Mouse (Mus musculus): ENCODE results near the gene Nxph3. TPM values are rescaled to one million over a fixed set of nuclear protein-coding genes. Genes with fewer than 3 reads are reported as not detected.

Gene Nxph3
- polyA plus RNA-seq, 1 experiment from 2014 or later, result 0.51 TPM

DNA sequence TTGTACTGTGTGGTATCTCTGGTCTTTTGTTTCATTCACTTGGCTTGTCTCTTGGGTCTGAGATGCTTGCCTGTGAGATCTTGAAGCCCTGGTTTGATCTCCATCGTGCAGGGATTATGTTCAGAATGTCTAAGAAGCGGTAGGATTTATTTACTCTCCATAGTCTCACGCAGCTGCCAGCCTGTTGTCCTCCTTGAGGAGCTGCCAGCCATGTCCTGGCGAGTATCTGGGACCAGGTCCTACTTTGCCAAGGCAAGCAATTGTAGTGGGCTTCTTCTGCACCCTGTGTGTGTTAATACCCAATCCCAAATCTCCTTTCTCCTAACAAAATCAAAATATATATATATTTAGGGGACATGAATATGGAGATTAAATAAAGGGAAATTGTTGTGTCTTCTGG is 21.4 kb downstream of the Nxph3 start:
- H3K36me3 ChIP-seq (ENCODE audit: control insufficient read depth, insufficient read depth, low read length), result peaks cover 47% of the 10 kb centered on the region

DNA sequence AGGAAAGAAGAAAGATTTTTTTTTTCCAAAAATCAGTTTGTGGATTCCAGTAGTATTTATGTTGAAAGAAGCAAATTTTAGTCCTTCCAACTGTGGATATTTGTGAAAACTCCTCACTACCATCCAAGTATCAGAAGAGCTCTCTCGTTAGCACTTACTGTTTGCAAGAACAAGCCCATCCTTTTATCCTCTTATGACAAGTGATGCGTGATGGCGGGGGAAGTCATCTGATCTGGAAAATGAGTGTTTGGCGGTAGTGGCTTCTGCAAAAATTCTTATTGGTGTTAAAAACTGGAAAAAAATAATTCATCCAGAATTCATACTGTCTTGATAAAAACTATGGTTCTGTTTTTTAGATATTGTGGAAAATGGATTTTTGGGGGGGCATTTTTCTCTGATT is 22.1 kb downstream of the Nxph3 start:
- no peak overlapping the region for H3K9ac ChIP-seq (ENCODE audit: low read depth, low read length)
- peaks cover 54% of the 10 kb centered on the region for H3K36me3 ChIP-seq (ENCODE audit: control insufficient read depth, insufficient read depth, low read length)
- H3K27me3 ChIP-seq (ENCODE audit: control insufficient read depth, insufficient read depth, low read length), result no peaks in the 10 kb centered on the region
- no peak overlapping the region for H3K4me3 ChIP-seq (ENCODE audit: low read length)
- ATAC-seq (ENCODE audit: low FRiP score, low TSS enrichment), result no peak
- H3K4me1 ChIP-seq (ENCODE audit: control insufficient read depth, insufficient read depth, low read length), result no peaks in the 10 kb centered on the region
- WGBS, result 83% methylated on average over 4 of the region's 4 CpGs
- no peak overlapping the region for H3K27ac ChIP-seq (ENCODE audit: low read depth, low read length)
- H3K4me2 ChIP-seq (replicated peaks; ENCODE audit: low read depth, low read length), result no peak overlapping the region
- H3K9me3 ChIP-seq (ENCODE audit: control insufficient read depth, low read length), result no peaks in the 10 kb centered on the region

More for the DNA sequence above, 21.4 kb downstream of the Nxph3 start:
- no peak for ATAC-seq (ENCODE audit: low FRiP score, low TSS enrichment)
- H3K4me2 ChIP-seq (replicated peaks; ENCODE audit: low read depth, low read length), result no peak overlapping the region
- no peaks in the 10 kb centered on the region for H3K4me1 ChIP-seq (ENCODE audit: control insufficient read depth, insufficient read depth, low read length)
- no peak overlapping the region for H3K9ac ChIP-seq (ENCODE audit: low read depth, low read length)
- no peaks in the 10 kb centered on the region for H3K27me3 ChIP-seq (ENCODE audit: control insufficient read depth, insufficient read depth, low read length)
- 84% methylated on average over 4 of the region's 4 CpGs for WGBS
- H3K4me3 ChIP-seq (ENCODE audit: low read length), result no peak overlapping the region
- no peak overlapping the region for H3K27ac ChIP-seq (ENCODE audit: low read depth, low read length)
- H3K9me3 ChIP-seq (ENCODE audit: control insufficient read depth, low read length), result no peaks in the 10 kb centered on the region

DNA sequence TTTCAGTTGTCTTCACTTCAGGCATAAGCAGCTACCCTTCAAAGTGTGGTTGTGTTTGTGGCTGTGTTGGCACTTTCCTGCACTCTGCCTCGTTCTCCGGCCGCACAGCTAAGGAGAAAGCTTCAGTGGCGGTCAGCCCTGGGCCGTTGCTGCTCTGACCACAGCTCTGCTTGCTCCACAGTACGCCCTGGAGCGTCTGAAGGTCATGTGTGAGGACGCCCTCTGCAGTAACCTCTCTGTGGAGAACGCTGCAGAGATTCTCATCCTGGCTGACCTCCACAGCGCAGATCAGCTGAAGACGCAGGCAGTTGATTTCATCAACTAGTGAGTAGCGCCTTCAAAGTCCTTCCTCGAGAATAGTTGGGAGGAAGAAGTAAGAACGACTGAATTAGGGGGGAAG is 24.3 kb downstream of the Nxph3 start:
- WGBS, result 78% methylated on average over 14 of the region's 14 CpGs
- Histone ChIP-seq H3K27ac (ENCODE audit: low read depth, low read length) (no peak overlapping the region), H3K4me1 (ENCODE audit: control insufficient read depth, insufficient read depth, low read length) (no peaks in the 10 kb centered on the region), H3K27me3 (ENCODE audit: control insufficient read depth, insufficient read depth, low read length) (no peaks in the 10 kb centered on the region), H3K9me3 (ENCODE audit: control insufficient read depth, low read length) (no peaks in the 10 kb centered on the region), H3K36me3 (ENCODE audit: control insufficient read depth, insufficient read depth, low read length) (peaks cover 70% of the 10 kb centered on the region), H3K4me3 (ENCODE audit: low read length) (no peak overlapping the region), H3K9ac (ENCODE audit: low read depth, low read length) (no peak overlapping the region), H3K4me2 (replicated peaks; ENCODE audit: low read depth, low read length) (no peak overlapping the region)
- ATAC-seq (ENCODE audit: low FRiP score, low TSS enrichment), result no peak

DNA sequence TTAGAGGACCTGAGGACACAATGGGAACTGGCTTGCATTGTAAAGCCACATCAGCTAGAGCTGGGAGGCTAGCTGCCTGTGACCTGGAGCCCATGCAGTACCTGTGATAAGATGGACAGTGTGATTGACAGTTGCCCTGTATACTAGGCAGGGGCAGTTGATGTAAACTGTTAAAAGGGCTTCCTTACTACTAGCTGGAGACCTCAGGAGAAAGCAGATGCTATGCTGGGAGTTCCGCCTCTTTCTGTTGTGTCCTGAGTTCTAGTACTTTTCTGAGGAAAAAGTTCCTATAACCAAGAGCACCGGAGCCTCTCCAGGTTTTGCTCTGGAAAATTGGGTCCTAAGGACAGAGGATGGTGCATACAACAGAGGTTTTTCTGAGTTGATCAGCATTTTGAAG is 27.1 kb downstream of the Nxph3 start:
- Histone ChIP-seq H3K4me1 (ENCODE audit: control insufficient read depth, insufficient read depth, low read length) (no peaks in the 10 kb centered on the region), H3K36me3 (ENCODE audit: control insufficient read depth, insufficient read depth, low read length) (peaks cover 61% of the 10 kb centered on the region), H3K4me2 (replicated peaks; ENCODE audit: low read depth, low read length) (no peak overlapping the region), H3K27ac (ENCODE audit: low read depth, low read length) (no peak overlapping the region), H3K9ac (ENCODE audit: low read depth, low read length) (no peak overlapping the region), H3K9me3 (ENCODE audit: control insufficient read depth, low read length) (no peaks in the 10 kb centered on the region), H3K4me3 (ENCODE audit: low read length) (no peak overlapping the region), H3K27me3 (ENCODE audit: control insufficient read depth, insufficient read depth, low read length) (no peaks in the 10 kb centered on the region)
- ATAC-seq (ENCODE audit: low FRiP score, low TSS enrichment), result no peak
- 96% methylated on average over 2 of the region's 2 CpGs for WGBS

DNA sequence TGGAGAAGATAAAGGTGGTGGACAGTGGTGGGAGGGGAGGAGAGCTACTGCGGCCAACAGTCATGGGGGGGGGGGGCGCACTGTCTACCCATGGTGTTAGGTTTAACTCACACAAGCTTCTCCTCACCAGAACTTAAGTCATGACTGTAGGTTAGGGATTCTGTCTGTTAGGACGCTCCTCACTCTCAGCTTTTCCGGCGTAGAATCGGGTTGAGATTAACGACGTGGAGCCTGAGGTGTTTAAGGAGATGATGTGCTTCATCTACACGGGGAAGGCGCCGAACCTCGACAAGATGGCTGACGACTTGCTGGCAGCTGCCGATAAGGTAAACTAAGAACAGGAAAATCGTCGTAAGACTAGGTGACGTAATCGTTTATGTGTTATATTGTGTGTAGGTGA is 28.7 kb downstream of the Nxph3 start:
- no peak overlapping the region for H3K9ac ChIP-seq (ENCODE audit: low read depth, low read length)
- no peaks in the 10 kb centered on the region for H3K27me3 ChIP-seq (ENCODE audit: control insufficient read depth, insufficient read depth, low read length)
- no peak overlapping the region for H3K4me2 ChIP-seq (replicated peaks; ENCODE audit: low read depth, low read length)
- no peaks in the 10 kb centered on the region for H3K9me3 ChIP-seq (ENCODE audit: control insufficient read depth, low read length)
- H3K4me1 ChIP-seq (ENCODE audit: control insufficient read depth, insufficient read depth, low read length), result no peaks in the 10 kb centered on the region
- H3K27ac ChIP-seq (ENCODE audit: low read depth, low read length), result no peak overlapping the region
- peaks cover 54% of the 10 kb centered on the region for H3K36me3 ChIP-seq (ENCODE audit: control insufficient read depth, insufficient read depth, low read length)
- WGBS, result 76% methylated on average over 18 of the region's 18 CpGs
- ATAC-seq (ENCODE audit: low FRiP score, low TSS enrichment), result no peak
- H3K4me3 ChIP-seq (ENCODE audit: low read length), result no peak overlapping the region

DNA sequence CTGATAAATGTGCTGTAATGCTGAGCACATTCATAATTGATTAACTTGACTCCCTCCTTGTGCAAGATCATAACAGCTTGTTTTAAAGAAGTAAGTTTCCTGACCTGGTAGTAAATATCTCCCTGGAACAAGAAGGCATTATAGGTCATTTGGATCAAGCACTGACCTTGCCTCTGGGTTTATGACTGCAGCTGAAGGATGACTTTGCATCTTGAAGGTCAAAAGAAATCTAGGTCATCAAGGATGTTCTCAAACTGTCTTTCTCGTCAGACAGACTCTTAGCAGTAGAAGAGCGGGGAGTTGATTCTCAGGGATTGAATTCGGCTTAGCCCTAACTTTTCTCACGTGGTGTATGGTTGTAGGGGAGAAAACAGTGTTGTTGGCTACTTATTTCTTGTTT is 33.7 kb downstream of the Nxph3 start:
- peaks cover 32% of the 10 kb centered on the region for H3K36me3 ChIP-seq (ENCODE audit: control insufficient read depth, insufficient read depth, low read length)
- no peaks in the 10 kb centered on the region for H3K9me3 ChIP-seq (ENCODE audit: control insufficient read depth, low read length)
- H3K4me1 ChIP-seq (ENCODE audit: control insufficient read depth, insufficient read depth, low read length), result no peaks in the 10 kb centered on the region
- no peaks in the 10 kb centered on the region for H3K27me3 ChIP-seq (ENCODE audit: control insufficient read depth, insufficient read depth, low read length)
- H3K9ac ChIP-seq (ENCODE audit: low read depth, low read length), result no peak overlapping the region
- H3K27ac ChIP-seq (ENCODE audit: low read depth, low read length), result no peak overlapping the region
- no peak for ATAC-seq (ENCODE audit: low FRiP score, low TSS enrichment)
- no peak overlapping the region for H3K4me3 ChIP-seq (ENCODE audit: low read length)
- WGBS, result 85% methylated on average over 4 of the region's 4 CpGs
- H3K4me2 ChIP-seq (replicated peaks; ENCODE audit: low read depth, low read length), result no peak overlapping the region

DNA sequence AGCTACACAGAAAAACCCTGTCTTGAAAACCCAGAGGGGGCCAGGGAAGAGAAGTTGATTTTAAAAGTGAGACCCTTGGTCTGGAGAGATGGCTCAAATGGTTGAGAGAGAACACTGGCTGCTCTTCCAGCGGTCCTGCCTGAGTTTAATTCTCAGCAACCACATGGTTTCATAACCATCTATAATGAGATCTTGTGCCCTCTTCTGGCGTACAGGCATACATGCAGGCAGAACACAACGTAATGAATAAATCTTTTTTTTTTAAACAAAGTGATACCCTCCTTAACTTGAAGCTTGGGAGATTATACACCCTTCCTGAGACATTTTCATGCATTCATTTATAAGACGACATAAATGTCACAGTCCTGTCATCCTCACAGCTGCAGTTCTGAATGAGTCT is 34.9 kb downstream of the Nxph3 start:
- Histone ChIP-seq H3K4me1 (ENCODE audit: control insufficient read depth, insufficient read depth, low read length) (no peaks in the 10 kb centered on the region), H3K27ac (ENCODE audit: low read depth, low read length) (no peak overlapping the region), H3K4me2 (replicated peaks; ENCODE audit: low read depth, low read length) (no peak overlapping the region), H3K9ac (ENCODE audit: low read depth, low read length) (no peak overlapping the region), H3K27me3 (ENCODE audit: control insufficient read depth, insufficient read depth, low read length) (no peaks in the 10 kb centered on the region), H3K4me3 (ENCODE audit: low read length) (no peak overlapping the region), H3K9me3 (ENCODE audit: control insufficient read depth, low read length) (no peaks in the 10 kb centered on the region), H3K36me3 (ENCODE audit: control insufficient read depth, insufficient read depth, low read length) (peaks cover 36% of the 10 kb centered on the region)
- no peak for ATAC-seq (ENCODE audit: low FRiP score, low TSS enrichment)
- WGBS, result 91% methylated on average over 4 of the region's 4 CpGs

DNA sequence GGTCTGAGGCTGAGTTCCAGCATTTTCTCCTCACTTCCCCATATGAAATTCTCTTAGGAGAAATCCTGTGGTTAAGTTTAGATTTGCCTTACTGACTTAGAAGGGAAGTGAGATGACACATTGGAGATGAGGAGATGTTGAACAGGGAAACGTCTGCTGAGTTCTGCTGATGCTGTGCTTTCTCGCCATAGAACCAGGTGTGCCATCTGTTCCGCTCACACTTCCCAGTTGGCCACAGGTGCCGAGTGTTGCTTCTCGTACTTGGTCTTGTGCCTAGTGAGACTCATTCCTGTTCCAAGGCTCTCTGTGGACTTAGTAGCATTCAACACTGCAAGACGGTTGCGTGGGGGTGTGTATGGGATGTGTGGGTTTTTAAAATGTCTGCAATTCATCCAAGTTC is 38.0 kb downstream of the Nxph3 start:
- WGBS, result 90% methylated on average over 7 of the region's 7 CpGs
- Histone ChIP-seq H3K27ac (ENCODE audit: low read depth, low read length) (no peak overlapping the region), H3K36me3 (ENCODE audit: control insufficient read depth, insufficient read depth, low read length) (peaks cover 52% of the 10 kb centered on the region), H3K4me3 (ENCODE audit: low read length) (no peak overlapping the region), H3K9me3 (ENCODE audit: control insufficient read depth, low read length) (no peaks in the 10 kb centered on the region), H3K4me2 (replicated peaks; ENCODE audit: low read depth, low read length) (no peak overlapping the region), H3K4me1 (ENCODE audit: control insufficient read depth, insufficient read depth, low read length) (no peaks in the 10 kb centered on the region), H3K9ac (ENCODE audit: low read depth, low read length) (no peak overlapping the region), H3K27me3 (ENCODE audit: control insufficient read depth, insufficient read depth, low read length) (no peaks in the 10 kb centered on the region)
- no peak for ATAC-seq (ENCODE audit: low FRiP score, low TSS enrichment)

DNA sequence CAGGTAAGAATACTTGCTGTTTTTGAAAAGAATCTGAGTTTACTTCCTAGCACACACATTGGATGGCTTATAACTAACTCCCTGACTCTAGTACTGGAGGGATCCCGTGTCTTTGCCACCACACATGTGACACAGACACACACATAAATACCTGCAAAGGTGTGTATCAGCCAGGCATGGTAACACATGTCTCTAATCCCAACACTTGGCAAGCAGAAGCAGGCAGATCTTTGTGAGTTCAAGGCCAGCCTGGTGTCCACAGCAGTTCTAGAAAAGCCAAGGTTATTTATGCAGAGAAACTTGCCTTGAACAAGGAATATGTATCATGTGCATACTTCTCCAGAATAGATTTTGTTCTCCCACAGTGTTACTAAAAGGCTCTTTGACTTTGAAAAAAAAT is 40.9 kb downstream of the Nxph3 start:
- WGBS, result 92% methylated on average over 1 of the region's 1 CpGs
- no peak for ATAC-seq (ENCODE audit: low FRiP score, low TSS enrichment)
- Histone ChIP-seq H3K4me2 (replicated peaks; ENCODE audit: low read depth, low read length) (no peak overlapping the region), H3K4me3 (ENCODE audit: low read length) (no peak overlapping the region), H3K27ac (ENCODE audit: low read depth, low read length) (no peak overlapping the region), H3K9me3 (ENCODE audit: control insufficient read depth, low read length) (no peaks in the 10 kb centered on the region), H3K9ac (ENCODE audit: low read depth, low read length) (no peak overlapping the region), H3K36me3 (ENCODE audit: control insufficient read depth, insufficient read depth, low read length) (peaks cover 53% of the 10 kb centered on the region), H3K27me3 (ENCODE audit: control insufficient read depth, insufficient read depth, low read length) (no peaks in the 10 kb centered on the region), H3K4me1 (ENCODE audit: control insufficient read depth, insufficient read depth, low read length) (no peaks in the 10 kb centered on the region)

DNA sequence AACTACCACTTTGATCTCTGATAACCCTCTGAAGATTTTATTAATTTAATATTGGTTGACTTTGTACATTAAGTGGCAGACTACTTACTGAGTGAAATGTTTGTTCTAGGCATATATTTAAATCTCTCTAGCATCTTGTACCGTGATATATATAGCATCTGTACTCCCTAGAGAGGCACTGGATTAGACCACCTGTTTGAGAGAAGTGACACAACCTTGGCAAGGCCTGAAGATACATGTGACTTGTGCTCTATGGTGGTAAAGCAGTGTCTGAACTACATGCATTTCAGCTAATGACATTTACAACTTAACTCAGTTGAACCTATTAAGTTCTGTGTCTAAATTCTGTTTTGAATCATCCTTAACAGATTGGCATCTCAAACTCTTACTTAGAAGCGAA is 41.4 kb downstream of the Nxph3 start:
- WGBS, result 81% methylated on average over 2 of the region's 2 CpGs
- peaks cover 53% of the 10 kb centered on the region for H3K36me3 ChIP-seq (ENCODE audit: control insufficient read depth, insufficient read depth, low read length)

More for the DNA sequence above, 41.4 kb downstream of the Nxph3 start:
- Histone ChIP-seq H3K4me2 (replicated peaks; ENCODE audit: low read depth, low read length) (no peak overlapping the region), H3K9ac (ENCODE audit: low read depth, low read length) (no peak overlapping the region), H3K4me3 (ENCODE audit: low read length) (no peak overlapping the region), H3K27me3 (ENCODE audit: control insufficient read depth, insufficient read depth, low read length) (no peaks in the 10 kb centered on the region), H3K4me1 (ENCODE audit: control insufficient read depth, insufficient read depth, low read length) (no peaks in the 10 kb centered on the region), H3K9me3 (ENCODE audit: control insufficient read depth, low read length) (no peaks in the 10 kb centered on the region), H3K27ac (ENCODE audit: low read depth, low read length) (no peak overlapping the region)
- no peak for ATAC-seq (ENCODE audit: low FRiP score, low TSS enrichment)

Measured in kidney, embryonic 14.5 days (tissue).